Mouse (Mus musculus): ENCODE measurements at regions not wholly inside any gene's neighbourhood (a gene's known extent, or its start where the extent isn't known, plus 50 kb on each side); places are given as distances from the start of the nearest gene placed in this dataset.

- DNase-seq, result no peak
Observed at GRCm38 (mm10) chr8:86969051-86969450, 84.0 kb upstream of the N4bp1 start.

GRCm38 (mm10) chr8:86967891-86968311, 82.8 kb upstream of the N4bp1 start:
- DNase-seq, result peak; percentile 28

GRCm38 (mm10) chr8:86961218-86962195, 76.4 kb upstream of the N4bp1 start:
- no peak for DNase-seq

Data from adrenal gland, adult 8-10 months (tissue).